Mouse (Mus musculus) 3T3-L1 (cell line): ENCODE data around the gene Mib2.
A peak's percentile ranks its signal among the peaks of the same experiment; 100 is the strongest.
"Not testable (repeated sequence)": the region's sequence is repeated elsewhere in the genome, so short reads cannot be mapped to it uniquely, and the experiment has no call there.

Experiments
- DNase-seq: peaks from one replicate; pipeline ENCODE4 v3.0.0-alpha.2; 2015; ENCODE audit warnings: low read depth, low spot score

The Mib2 gene

GRCm38 (mm10) chr4:155668689-155669597 lies at the start of gene Mib2:
Gene Mib2 (minus strand): TSS chr4:155669198.
- peak; percentile 95 for DNase-seq

DNA sequence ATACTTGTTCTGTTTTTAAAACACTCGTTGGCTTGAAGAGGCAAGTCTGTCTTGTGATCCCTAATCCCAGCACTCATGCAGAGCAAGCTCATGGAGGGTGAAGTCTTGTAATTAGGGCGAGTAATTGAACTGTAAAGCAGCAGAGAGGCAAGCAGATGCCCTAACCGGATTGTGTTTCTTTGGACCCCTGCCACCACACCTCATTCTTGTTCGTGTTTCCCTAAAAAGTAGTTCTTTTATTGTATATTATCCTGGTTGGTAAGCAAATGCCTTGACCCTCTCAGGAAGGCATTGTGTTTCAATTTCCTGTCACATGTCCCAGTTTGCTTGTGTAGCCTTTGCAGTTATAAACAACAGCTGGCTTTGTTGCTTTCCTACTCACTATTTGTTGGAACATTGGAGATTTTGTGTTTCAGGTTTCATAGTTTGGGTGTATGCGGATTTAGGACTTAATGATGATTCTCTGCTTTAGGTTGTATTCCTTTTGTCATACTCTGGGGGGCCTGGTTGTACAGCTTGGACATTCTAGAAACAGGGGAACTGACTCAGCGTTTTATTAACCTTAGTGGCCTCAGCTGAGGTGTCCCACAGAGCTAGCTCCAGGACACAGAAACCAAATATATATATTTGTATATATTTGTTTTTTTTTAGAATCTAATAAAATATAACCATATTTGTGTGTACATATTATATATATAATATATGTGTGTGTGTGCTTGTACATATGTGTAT lies 41.7 kb upstream of the Mib2 start:
- DNase-seq, result no peak

GRCm38 (mm10) chr4:155708988-155709387 lies 40.0 kb upstream of the Mib2 start:
- DNase-seq, result no peak

- DNase-seq, result no peak
Measured at GRCm38 (mm10) chr4:155708582-155708981, 39.6 kb upstream of the Mib2 start.

DNA sequence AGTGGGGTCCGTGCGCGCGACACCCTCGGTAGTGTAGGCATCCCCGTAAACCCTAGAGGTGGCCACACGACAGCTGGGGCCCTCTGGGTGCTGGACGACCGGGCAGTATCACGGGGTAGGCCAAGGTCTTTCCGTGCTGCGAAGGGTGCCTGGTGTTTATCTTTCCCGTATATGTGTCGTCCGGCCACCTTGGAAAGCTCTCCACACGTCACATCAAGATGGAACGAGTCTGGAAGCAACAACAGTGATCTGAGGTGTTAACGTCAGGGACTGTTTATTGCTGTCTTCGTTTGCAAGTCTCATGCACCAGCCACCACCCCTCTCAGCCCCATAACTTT lies 36.6 kb upstream of the Mib2 start:
- peak; percentile 41 for DNase-seq

DNA sequence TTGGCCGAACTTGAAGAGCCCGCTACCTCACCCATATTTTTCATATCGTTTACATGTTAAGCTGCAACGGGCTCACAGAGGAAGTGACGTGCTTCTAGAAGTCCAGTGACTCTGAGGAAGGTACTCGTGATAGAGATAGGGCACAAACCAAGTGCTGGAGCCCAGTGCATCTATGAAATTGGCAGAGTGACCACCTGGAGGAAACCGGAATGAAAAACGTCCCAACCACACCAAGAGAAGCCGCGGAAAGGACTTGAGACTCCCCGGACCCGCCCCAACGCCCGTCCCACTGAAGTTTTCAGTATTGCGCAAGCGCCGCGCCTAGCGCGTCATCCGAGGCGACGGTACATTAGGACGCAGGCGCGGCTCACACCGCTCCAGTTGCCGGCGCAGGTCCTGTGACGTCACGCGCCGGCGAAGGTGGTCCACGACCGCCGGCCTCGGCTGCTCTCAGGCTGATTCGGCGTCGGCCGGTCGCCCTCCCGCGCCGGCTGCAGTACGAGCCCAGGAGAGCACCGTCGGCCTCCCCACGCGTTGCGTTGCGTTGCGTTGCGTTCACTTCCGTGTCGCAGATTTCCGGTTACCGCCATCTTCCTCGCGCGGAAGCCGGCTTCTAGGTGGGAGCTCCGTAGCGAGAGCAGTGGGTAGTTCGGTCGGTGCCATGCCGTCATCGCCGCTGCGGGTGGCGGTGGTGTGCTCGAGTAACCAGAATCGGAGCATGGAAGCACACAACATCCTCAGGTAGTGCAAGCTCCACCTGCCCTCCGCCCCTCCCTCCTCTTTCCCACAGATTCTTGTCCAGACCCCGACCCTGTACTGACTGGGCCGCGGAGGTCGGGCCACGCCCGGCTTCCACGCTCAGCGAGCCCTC lies 36.0 kb upstream of the Mib2 start, which contains the start of gene Ssu72:
Gene Ssu72, plus strand, starts transcription at position 80 of the 871 bp plus-strand sequence.
- DNase-seq, result peak; percentile 91

DNA sequence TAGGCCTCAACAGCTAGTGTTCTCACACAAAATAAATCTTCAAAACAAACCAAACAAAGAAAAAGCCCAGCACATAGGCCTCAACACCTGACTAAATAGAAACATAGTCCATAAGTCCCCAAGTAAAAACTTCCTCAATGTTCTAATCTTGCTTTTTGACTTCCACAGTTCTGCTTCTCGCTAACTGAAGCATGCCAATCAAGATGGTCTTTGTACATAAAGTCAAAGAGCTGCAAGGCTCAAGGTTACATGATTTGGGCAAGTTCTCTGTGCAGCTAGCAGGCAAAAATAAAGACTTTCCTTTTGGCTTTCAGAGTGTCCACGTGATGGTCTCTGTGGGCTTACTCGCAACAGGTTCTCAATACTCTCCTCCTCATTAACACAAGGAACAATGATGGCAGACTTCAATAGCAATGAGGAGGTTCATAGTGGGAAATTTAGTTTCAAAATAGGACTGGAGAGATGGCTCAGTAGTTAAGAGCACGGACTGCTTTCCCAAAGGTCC lies 34.5 kb upstream of the Mib2 start:
- no peak for DNase-seq

DNA sequence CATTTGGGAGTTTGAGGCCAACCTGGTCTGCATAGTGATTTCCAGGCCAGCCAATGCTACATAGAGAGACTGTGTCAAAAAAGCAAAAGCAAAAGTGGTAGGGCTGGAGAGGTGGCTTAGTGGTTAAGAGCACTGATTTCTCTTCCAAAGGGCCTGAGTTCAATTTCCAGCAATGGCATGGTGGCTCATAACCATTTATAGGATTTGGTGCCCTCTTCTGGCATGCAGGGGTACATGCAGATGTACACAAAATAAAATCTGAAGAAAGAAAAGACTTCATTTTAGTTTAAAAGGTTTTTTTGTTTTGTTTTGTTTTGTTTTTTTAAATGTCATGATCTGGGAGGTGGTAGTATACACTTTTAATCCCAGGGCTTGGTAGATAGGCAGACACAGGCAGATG lies 31.4 kb upstream of the Mib2 start:
- DNase-seq, result peak; percentile 68

DNA sequence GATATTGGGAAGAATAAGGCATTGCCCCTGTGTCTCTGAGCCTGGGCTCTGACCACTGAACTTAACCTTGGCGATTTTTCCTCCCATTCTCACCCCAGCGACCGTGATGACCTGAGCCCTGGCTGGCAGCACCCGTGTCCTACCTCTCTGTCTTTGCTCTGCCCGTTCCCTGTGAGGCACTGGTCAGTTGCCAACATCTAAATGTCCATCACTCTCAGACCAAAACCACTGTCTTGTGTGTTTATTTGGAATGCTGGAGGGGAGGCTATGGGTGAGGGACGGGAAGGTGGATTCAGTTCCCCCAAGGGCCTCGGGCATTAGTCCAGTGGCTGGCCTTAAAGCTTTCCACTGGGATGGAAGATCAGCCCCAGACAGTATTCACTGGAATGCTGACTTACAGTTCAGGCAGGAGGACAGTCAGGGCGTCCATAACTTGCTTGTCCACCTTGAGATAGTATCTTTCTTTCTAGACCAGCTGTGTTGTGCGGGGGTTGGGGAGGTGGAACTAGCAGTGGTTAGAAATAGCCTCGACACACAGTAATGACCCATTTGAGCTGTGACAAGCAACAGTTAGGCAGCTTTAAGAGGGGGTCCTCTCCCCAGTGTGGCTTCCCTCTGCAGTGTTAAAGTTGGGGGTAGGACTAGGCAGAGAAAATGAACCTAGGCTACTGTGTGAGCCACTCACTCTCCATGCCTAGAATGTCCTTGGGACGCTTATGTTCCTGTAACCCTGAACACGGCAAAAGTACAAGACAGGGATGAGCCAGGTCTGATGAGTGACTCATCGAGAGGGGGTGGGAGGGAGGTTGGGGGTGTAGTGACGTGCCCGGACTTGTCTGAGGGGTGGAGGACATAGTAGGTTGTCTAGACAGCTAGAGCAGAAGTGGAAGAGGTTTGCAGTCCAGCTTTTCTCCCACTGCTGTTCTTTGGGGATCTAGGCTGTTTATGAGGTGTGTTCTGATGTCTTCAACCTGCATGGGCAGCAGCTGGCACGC lies 27.6 kb upstream of the Mib2 start:
- DNase-seq, result peak; percentile 37

DNA sequence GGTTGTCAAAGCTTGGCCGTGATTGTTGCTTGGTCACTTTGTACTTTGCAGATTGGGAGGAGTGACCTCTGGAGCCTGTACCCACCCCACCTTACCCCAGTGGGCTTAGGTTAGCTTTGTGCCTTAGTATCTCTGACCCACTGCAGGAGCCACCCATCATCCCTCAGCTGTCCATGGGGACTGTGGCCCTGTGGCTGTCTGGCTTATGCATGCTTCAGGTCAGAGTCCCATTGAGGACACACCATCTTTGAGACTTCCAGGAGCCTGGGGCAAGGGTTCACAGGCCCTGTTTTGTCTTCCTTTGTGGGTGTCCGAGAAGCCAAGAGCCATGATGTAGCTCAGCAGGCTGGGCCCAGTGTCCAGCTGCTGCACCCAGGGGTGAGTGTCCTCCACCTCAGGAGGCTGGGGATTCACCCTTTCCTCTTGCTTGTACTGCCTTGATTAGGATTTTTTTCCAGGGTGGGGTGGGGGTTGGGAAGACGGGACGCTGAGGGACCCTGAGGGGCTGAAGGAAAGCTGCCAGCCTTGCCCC lies 26.6 kb upstream of the Mib2 start:
- DNase-seq, result no peak

DNA sequence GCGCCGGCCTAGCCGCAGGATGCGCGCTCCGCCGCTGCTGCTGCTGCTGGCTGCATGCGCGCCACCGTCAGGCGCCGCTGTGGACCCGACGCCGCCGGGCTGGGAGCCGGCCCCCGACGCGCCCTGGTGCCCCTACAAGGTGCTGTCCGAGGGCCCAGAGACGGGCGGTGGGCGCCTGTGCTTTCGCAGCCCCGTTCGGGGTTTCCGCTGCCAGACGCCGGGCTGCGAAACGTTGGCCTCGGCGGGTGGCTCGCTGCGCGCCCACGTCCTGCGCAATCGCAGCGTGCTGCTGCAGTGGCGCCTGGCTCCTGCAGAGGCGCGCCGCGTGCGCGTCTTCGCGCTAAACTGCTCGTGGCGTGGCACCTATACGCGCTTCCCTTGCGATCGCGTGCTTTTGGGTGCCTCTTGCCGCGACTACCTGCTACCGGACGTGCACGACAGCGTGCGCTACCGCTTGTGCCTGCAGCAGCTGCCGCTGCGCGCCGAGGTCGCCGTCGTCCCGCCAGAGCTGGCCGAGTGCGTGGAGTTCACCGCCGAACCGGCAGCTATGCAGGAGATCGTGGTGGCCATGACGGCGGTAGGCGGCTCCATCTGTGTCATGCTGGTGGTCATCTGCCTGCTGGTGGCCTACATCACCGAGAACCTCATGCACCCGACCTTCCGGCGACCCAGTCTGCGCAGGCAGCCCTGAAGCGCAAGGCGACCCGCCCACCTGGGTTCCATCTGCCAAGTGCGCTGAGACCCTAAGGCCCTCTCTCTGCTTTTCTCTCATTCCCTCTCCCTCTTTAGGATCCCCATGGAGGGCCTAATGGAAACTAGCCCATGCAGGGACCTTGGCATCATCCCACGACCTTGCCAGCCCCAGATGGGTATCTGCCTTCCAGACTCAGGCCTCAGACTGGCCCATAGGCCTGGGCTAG lies 25.7 kb upstream of the Mib2 start:
- DNase-seq, result no peak

GRCm38 (mm10) chr4:155694111-155694481 lies 25.1 kb upstream of the Mib2 start, which contains the start of gene Fndc10:
Gene Fndc10 (plus strand): TSS chr4:155694342.
- DNase-seq, result no peak

DNA sequence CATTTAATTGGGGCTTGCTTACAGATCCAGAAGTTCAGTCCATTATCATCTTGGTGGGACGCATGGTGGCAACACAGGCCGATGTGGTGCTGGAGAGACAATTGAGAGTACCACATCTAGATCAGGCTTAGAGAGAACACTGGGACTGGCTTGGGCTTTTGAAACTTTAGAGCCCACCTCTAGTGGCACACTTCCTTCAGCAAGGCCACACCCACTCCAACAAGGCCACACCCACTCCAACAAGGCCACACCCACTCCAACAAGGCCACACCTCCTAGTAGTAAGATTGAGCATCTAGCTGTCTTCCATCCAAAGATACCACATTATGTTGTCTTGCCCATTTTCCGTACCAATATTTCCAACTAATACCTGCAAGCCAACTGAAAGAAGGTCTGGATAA lies 23.4 kb upstream of the Mib2 start:
- no peak for DNase-seq

DNA sequence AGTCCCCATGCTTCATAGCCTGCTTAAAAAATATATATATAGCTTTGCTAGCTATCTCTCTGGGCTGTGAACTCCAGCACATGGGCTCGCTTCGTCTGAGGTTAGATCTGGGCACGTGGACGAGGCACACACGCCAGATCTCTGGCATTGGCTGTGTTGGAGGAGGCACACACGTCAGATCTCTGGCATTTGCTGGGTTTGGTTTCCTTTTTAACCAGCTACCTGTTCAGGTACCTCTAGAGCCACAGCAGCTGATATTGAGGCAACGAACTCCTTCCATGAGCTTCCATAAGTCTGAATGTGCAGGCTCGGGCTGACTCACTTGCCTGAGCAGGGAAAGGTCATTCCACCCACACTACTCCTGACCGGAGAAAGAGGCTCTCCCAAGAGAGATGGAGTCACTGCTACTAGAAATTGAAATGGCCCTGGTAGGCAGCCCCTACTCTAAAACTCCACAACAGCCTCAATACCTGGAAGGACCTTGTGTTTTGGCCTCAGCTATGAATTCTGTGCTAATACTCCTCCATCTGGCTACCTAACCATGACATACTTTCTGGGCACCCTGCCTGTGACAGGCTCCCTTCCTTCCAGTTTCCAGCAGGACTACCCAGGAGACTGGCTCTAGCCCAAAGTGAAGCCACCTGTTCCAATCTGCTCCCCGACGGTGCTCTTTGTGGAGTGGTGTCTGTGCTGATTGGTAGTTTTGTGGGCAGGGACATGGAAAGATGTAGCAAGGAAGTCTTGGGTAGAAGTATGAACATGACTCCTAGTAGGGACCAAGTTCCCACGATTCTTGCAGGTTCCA lies 21.8 kb upstream of the Mib2 start:
- DNase-seq, result peak; percentile 59

- not testable (repeated sequence) for DNase-seq
Measured at GRCm38 (mm10) chr4:155687764-155688163, 18.8 kb upstream of the Mib2 start.

DNA sequence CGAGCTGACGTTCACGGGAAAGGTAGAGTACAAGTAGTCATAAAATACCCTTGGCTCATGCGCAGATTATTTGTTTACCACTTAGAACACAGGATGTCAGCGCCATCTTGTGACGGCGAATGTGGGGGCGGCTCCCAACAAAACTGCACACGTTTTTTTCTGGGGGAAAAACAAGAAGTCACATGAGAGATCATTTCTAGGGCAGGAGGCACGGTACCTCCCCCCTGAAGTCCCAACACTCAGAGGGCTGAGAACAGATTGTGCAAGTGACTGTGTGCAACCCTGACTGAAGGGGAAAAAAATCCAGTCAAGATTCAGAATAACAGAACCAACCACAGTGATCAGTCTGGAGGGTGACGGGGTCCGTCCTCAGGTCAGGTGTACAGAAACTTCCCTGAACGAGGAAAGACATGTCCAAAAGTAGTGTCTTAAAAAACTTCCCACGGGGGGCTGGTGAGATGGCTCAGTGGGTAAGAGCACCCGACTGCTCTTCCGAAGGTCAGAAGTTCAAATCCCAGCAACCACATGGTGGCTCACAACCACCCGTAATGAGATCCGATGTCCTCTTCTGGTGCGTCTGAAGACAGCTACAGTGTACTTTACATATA lies 14.8 kb upstream of the Mib2 start:
- not testable (repeated sequence) for DNase-seq

- DNase-seq, result peak; percentile 46
Measured at GRCm38 (mm10) chr4:155675991-155676390, 7.0 kb upstream of the Mib2 start.

DNA sequence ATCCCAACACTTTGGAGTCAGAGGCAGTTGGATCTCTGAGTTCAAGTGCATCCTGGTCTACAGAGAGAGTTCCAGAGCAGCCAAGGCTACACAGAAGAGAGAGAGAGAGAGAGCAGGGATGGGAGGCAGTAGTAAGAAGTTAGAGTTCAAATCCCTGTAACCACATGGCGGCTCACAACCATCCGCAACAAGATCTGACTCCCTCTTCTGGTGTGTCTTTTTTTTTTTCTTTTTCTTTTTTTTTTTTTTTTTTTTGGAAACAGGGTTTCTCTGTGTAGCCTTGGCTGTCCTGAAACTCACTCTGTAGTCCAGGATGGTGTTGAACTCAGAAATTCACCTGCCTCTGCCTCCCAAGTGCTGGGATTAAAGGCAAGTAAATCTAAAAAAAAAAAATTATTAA lies 3.1 kb upstream of the Mib2 start:
- no peak for DNase-seq
